Mouse (Mus musculus) effector memory CD4-positive, alpha-beta T cell, adult 7 months (primary cell): ENCODE data around the gene Mef2b. TPM values are rescaled to one million over a fixed set of nuclear protein-coding genes. Genes with fewer than 3 reads are reported as not detected.

Experiments
- polyA plus RNA-seq: library from polyadenylated mRNA; unstranded; fragments of 100-300 nt; shearing (Covaris generic); gene quantifications from one replicate; pipeline ENCODE4 v1.2.1, GENCODE M21; 2017

Gene Mef2b
- 0.49 TPM for polyA plus RNA-seq

GRCm38 (mm10) chr8:70139026-70139857, at the start of gene Mef2b, which contains the start of the genes Rfxank and Borcs8:
Gene Mef2b (plus strand): TSS chr8:70139711.
Gene Rfxank (minus strand): TSS chr8:70139154.
Gene Borcs8 (plus strand): TSS chr8:70139499.

GRCm38 (mm10) chr8:70120667-70121066, 18.8 kb upstream of the Mef2b start, which contains the start of gene Ncan:
Gene Ncan (minus strand): TSS chr8:70120873.

GRCm38 (mm10) chr8:70131166-70131883, 8.2 kb upstream of the Mef2b start, which contains the start of gene Nr2c2ap:
Gene Nr2c2ap (plus strand): TSS chr8:70131333.

DNA sequence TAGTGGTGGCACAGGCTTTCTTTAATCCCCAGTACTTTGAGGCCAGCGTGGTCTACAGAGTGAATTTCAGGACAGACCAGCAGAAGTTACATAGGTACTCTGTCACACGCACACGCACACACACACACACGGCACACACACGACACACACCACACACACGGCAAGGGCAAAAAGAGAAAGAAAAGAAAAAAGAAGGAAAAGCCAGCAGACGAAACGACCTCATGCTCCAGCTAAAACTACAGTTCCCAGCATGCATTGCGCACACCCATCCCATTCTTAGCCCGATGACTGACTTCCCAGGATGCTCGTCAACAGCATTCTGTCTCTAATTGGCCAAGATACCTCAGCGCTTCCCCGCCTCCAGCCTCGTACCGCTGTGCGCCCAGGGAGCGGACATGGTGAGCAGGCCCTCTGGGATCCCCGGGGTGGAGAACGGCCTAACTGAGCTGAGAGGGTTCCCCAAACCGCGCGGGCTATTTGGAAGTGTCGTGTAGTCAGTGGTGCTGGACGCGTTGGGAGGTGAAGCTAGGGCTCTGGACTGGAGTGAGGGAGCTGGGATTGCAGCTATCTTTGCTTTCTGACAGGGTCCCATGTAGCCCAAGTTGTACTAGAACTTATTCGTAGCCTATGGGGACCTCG, 32.7 kb downstream of the Mef2b start, which contains the start of gene Tmem161a:
Gene Tmem161a (plus strand): TSS at position 314 of the 639 bp plus-strand sequence.

GRCm38 (mm10) chr8:70212112-70213055, 72.9 kb downstream of the Mef2b start, which contains the start of gene Slc25a42:
Gene Slc25a42 (minus strand): TSS chr8:70212305.

Other genes starting within 250 kb of the Mef2b start
- 1.4 TPM for gene Tssk6, start 237.5 kb upstream of the Mef2b start, polyA plus RNA-seq
- gene Ndufa13, start 237.2 kb upstream of the Mef2b start, polyA plus RNA-seq, result 112 TPM
- gene Yjefn3, start 237.0 kb upstream of the Mef2b start, polyA plus RNA-seq, result not detected
- gene Gatad2a, start 143.3 kb upstream of the Mef2b start, polyA plus RNA-seq, result 133 TPM
- gene Mau2, start 97.0 kb upstream of the Mef2b start, polyA plus RNA-seq, result 109 TPM
- 49.0 TPM for gene Sugp1, start 96.9 kb upstream of the Mef2b start, polyA plus RNA-seq
- not detected for gene Tm6sf2, start 66.8 kb upstream of the Mef2b start, polyA plus RNA-seq
- gene Hapln4, start 56.3 kb upstream of the Mef2b start, polyA plus RNA-seq, result not detected
- gene Ncan, start 18.8 kb upstream of the Mef2b start, polyA plus RNA-seq, result not detected
- 35.4 TPM for gene Nr2c2ap, start 8.4 kb upstream of the Mef2b start, polyA plus RNA-seq
- gene Rfxank, start 557 bp upstream of the Mef2b start, polyA plus RNA-seq, result 22.4 TPM
- 41.0 TPM for gene Borcs8, start 212 bp upstream of the Mef2b start, polyA plus RNA-seq
- gene Tmem161a, start 32.6 kb downstream of the Mef2b start, polyA plus RNA-seq, result 40.5 TPM
- gene Slc25a42, start 72.6 kb downstream of the Mef2b start, polyA plus RNA-seq, result 5.2 TPM
- gene Sugp2, start 94.5 kb downstream of the Mef2b start, polyA plus RNA-seq, result 27.4 TPM
- 11.4 TPM for gene Armc6, start 94.8 kb downstream of the Mef2b start, polyA plus RNA-seq
- 0.74 TPM for gene Homer3, start 143.1 kb downstream of the Mef2b start, polyA plus RNA-seq
- gene Ddx49, start 162.8 kb downstream of the Mef2b start, polyA plus RNA-seq, result 44.5 TPM
- gene Cope, start 162.8 kb downstream of the Mef2b start, polyA plus RNA-seq, result 268 TPM
- 0.16 TPM for gene Cers1, start 176.1 kb downstream of the Mef2b start, polyA plus RNA-seq
- 0.52 TPM for gene Gdf1, start 190.1 kb downstream of the Mef2b start, polyA plus RNA-seq
- 68.5 TPM for gene Upf1, start 213.6 kb downstream of the Mef2b start, polyA plus RNA-seq
- gene Comp, start 233.8 kb downstream of the Mef2b start, polyA plus RNA-seq, result 2.8 TPM